Mouse (Mus musculus): ENCODE results near the gene Wfdc16.
A peak's percentile ranks its signal among the peaks of the same experiment; 100 is the strongest.

Gene Wfdc16

GRCm38 (mm10) chr2:164638696-164639095, at the start of gene Wfdc16:
Gene Wfdc16, minus strand, starts transcription at chr2:164638796.
- DNase-seq, result no peak

GRCm38 (mm10) chr2:164684807-164685206, 46.2 kb upstream of the Wfdc16 start, which contains the start of gene Wfdc13:
Gene Wfdc13, plus strand, starts transcription at chr2:164685107.
- no peak for DNase-seq

GRCm38 (mm10) chr2:164679906-164680305, 41.3 kb upstream of the Wfdc16 start:
- no peak for DNase-seq

- DNase-seq, result peak; percentile 73
Measured at GRCm38 (mm10) chr2:164678848-164679625, 40.4 kb upstream of the Wfdc16 start.

- no peak for DNase-seq
Measured at GRCm38 (mm10) chr2:164676916-164677685, 38.5 kb upstream of the Wfdc16 start.

- DNase-seq, result no peak
Measured at GRCm38 (mm10) chr2:164676103-164676502, 37.5 kb upstream of the Wfdc16 start.

GRCm38 (mm10) chr2:164673987-164674386, 35.4 kb upstream of the Wfdc16 start, which contains the start of gene Wfdc11:
Gene Wfdc11, minus strand, starts transcription at chr2:164674087.
- no peak for DNase-seq

- no peak for DNase-seq
Measured at GRCm38 (mm10) chr2:164670938-164671337, 32.3 kb upstream of the Wfdc16 start.

GRCm38 (mm10) chr2:164670261-164670660, 31.7 kb upstream of the Wfdc16 start:
- DNase-seq, result no peak

GRCm38 (mm10) chr2:164664851-164665250, 26.3 kb upstream of the Wfdc16 start:
- DNase-seq, result no peak

- DNase-seq, result no peak
Measured at GRCm38 (mm10) chr2:164656483-164656882, 17.9 kb upstream of the Wfdc16 start, which contains the start of gene Wfdc9. Gene Wfdc9, minus strand, starts transcription at chr2:164656583.

- DNase-seq, result peak; percentile 37
Measured at GRCm38 (mm10) chr2:164655858-164656257, 17.3 kb upstream of the Wfdc16 start, which contains the start of gene Wfdc10. Gene Wfdc10, plus strand, starts transcription at chr2:164656046.

GRCm38 (mm10) chr2:164641881-164642673, 3.5 kb upstream of the Wfdc16 start:
- peak; percentile 50 for DNase-seq

GRCm38 (mm10) chr2:164641129-164641528, 2.5 kb upstream of the Wfdc16 start:
- DNase-seq, result no peak

- no peak for DNase-seq
Measured at GRCm38 (mm10) chr2:164635266-164635665, 3.3 kb downstream of the Wfdc16 start.

- DNase-seq, result no peak
Measured at GRCm38 (mm10) chr2:164621775-164622174, 16.8 kb downstream of the Wfdc16 start.

GRCm38 (mm10) chr2:164619050-164619449, 19.5 kb downstream of the Wfdc16 start:
- no peak for DNase-seq

GRCm38 (mm10) chr2:164615386-164615785, 23.2 kb downstream of the Wfdc16 start:
- DNase-seq, result no peak

- DNase-seq, result peak; percentile 21
Measured at GRCm38 (mm10) chr2:164613471-164613870, 25.1 kb downstream of the Wfdc16 start, which contains the start of the genes Wfdc6b and Wfdc8. Gene Wfdc6b, plus strand, starts transcription at chr2:164613522. Gene Wfdc8, minus strand, starts transcription at chr2:164613626.

GRCm38 (mm10) chr2:164608781-164609180, 29.8 kb downstream of the Wfdc16 start:
- no peak for DNase-seq

- no peak for DNase-seq
Measured at GRCm38 (mm10) chr2:164604411-164604810, 34.2 kb downstream of the Wfdc16 start.

GRCm38 (mm10) chr2:164603482-164603881, 35.1 kb downstream of the Wfdc16 start:
- no peak for DNase-seq

GRCm38 (mm10) chr2:164600179-164600578, 38.4 kb downstream of the Wfdc16 start:
- DNase-seq, result no peak

Measured in right cerebral cortex, postnatal 14 days (tissue).